Mouse (Mus musculus) heart, postnatal 0 days (tissue): Measurements from ENCODE around the gene Fgfr2.

Experiments
- CTCF ChIP-seq: IDR thresholded peaks from 2 replicates; pipeline ENCODE4 v1.5.1; 2016; ENCODE audit warnings: antibody characterized with exemption, control low read depth, low read depth
- EP300 ChIP-seq: IDR thresholded peaks from 2 replicates; pipeline ENCODE4 v1.6.1; 2016; ENCODE audit warnings: antibody characterized with exemption, low read depth

DNA sequence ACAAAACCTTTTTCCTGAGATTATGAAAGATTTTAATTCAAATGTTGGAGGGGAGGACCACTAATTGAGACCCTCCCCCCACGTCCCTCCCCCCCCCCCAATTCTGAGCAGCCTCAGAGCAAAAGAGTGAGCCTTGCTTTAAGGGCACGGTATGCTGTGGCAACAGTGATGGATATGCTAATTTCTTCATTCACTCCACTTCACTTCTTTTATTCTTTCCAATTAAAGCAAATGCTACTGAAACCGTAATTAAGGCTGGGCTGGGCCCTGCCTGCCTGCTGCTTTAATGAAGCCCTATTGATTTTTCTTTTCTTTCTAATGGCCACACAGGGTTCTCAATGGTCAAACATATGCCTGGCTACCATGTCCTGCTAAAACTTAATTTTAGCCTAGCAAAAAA lies 1404.9 kb downstream of the Fgfr2 start:
- TF ChIP-seq CTCF (no peak), EP300 (no peak)
